Mouse (Mus musculus) 3134 (cell line): Measurements from ENCODE around the gene Polr1e.
"Not testable (repeated sequence)": the region's sequence is repeated elsewhere in the genome, so short reads cannot be mapped to it uniquely, and the experiment has no call there.

ENCODE experiments used
- DNase-seq: peaks from one replicate; pipeline ENCODE4 v3.0.0-alpha.2; 2011; ENCODE audit warnings: low spot score; ENCODE audit not compliant: insufficient read length; ENCODE audit errors: extremely low read depth

The Polr1e gene

GRCm38 (mm10) chr4:45000001-45000400, 18.4 kb upstream of the Polr1e start:
- DNase-seq: no peak

GRCm38 (mm10) chr4:45005452-45005851, 12.9 kb upstream of the Polr1e start:
- no peak for DNase-seq

GRCm38 (mm10) chr4:45010806-45011415, 7.5 kb upstream of the Polr1e start:
- peak; percentile 37 for DNase-seq

- DNase-seq: no peak
These were observed 6.7 kb upstream of the Polr1e start for GRCm38 (mm10) chr4:45011581-45012104.

- DNase-seq: peak; percentile 99
These were observed 6.0 kb upstream of the Polr1e start, which contains the start of gene Zbtb5 for GRCm38 (mm10) chr4:45012105-45012975. Zbtb5 (minus strand) TSS chr4:45012412.

GRCm38 (mm10) chr4:45013031-45013431, 5.4 kb upstream of the Polr1e start:
- DNase-seq: no peak

- DNase-seq: no peak
These were observed 4.8 kb upstream of the Polr1e start for GRCm38 (mm10) chr4:45013537-45013936.

GRCm38 (mm10) chr4:45015615-45016014, 2.8 kb upstream of the Polr1e start:
- DNase-seq: no peak

- peak; percentile 46 for DNase-seq
These were observed 626 bp downstream of the Polr1e start for GRCm38 (mm10) chr4:45019009-45019408.

- no peak for DNase-seq
These were observed 8.1 kb downstream of the Polr1e start for GRCm38 (mm10) chr4:45026459-45026858.

GRCm38 (mm10) chr4:45032586-45032985, 14.2 kb downstream of the Polr1e start:
- DNase-seq: no peak

GRCm38 (mm10) chr4:45034693-45035628, 16.6 kb downstream of the Polr1e start:
- DNase-seq: no peak

- no peak for DNase-seq
These were observed 17.7 kb downstream of the Polr1e start for GRCm38 (mm10) chr4:45036048-45036447.

GRCm38 (mm10) chr4:45036571-45036970, 18.2 kb downstream of the Polr1e start:
- DNase-seq: no peak

GRCm38 (mm10) chr4:45037455-45038410, 19.4 kb downstream of the Polr1e start:
- DNase-seq: no peak

GRCm38 (mm10) chr4:45038879-45039278, 20.5 kb downstream of the Polr1e start:
- not testable (repeated sequence) for DNase-seq

- not testable (repeated sequence) for DNase-seq
These were observed 21.2 kb downstream of the Polr1e start for GRCm38 (mm10) chr4:45039546-45039945.

- DNase-seq: no peak
These were observed 22.4 kb downstream of the Polr1e start for GRCm38 (mm10) chr4:45040795-45041194.

- DNase-seq: no peak
These were observed 28.3 kb downstream of the Polr1e start for GRCm38 (mm10) chr4:45046679-45047078.
